Mouse (Mus musculus) C2C12 (cell line): Measurements from ENCODE around the gene Mafg. TPM values are rescaled to one million over a fixed set of nuclear protein-coding genes. Genes with fewer than 3 reads are reported as not detected.
A peak's percentile ranks its signal among the peaks of the same experiment; 100 is the strongest.

Source experiments
- H3K27me3 ChIP-seq: one replicate; pipeline ENCODE4 v1.6.1; 2011; ENCODE audit not compliant: control insufficient read depth, insufficient read depth, insufficient read length
- H3K36me3 ChIP-seq: one replicate; pipeline ENCODE4 v1.6.1; 2011; ENCODE audit not compliant: control insufficient read depth, insufficient read depth
- H3K4me3 ChIP-seq: one replicate; pipeline ENCODE4 v1.5.1; 2011; ENCODE audit warnings: mild to moderate bottlenecking, control low read depth; ENCODE audit not compliant: poor library complexity, insufficient read depth, severe bottlenecking
- H3K79me2 ChIP-seq: one replicate; pipeline ENCODE4 v1.6.1; 2011; ENCODE audit not compliant: control insufficient read depth, insufficient read depth
- H3K79me3 ChIP-seq: one replicate; pipeline ENCODE4 v1.6.1; 2011; ENCODE audit warnings: low read depth, control low read depth
- H3ac ChIP-seq: one replicate; pipeline ENCODE3; 2011; ENCODE audit warnings: low read depth; ENCODE audit not compliant: control insufficient read depth, insufficient read length
- CEBPB ChIP-seq: IDR thresholded peaks from one replicate; pipeline ENCODE4 v1.6.1; 2011; ENCODE audit warnings: low read depth, mild to moderate bottlenecking, control low read depth, moderate library complexity
- CTCF ChIP-seq: IDR thresholded peaks from one replicate; pipeline ENCODE4 v1.5.1; 2011; ENCODE audit not compliant: control insufficient read depth, insufficient read depth, insufficient read length
- FOSL1 ChIP-seq: IDR thresholded peaks from one replicate; pipeline ENCODE4 v1.8.0; 2011; ENCODE audit warnings: mild to moderate bottlenecking, low read length; ENCODE audit not compliant: poor library complexity, insufficient read depth, severe bottlenecking
- MAX ChIP-seq: IDR thresholded peaks from one replicate; pipeline ENCODE4 v1.6.1; 2011; ENCODE audit warnings: mild to moderate bottlenecking, control low read depth
- MYOD1 ChIP-seq: IDR thresholded peaks from one replicate; pipeline ENCODE4 v1.6.1; 2011; ENCODE audit warnings: low read depth; ENCODE audit not compliant: control insufficient read depth, insufficient read length
- MYOG ChIP-seq: IDR thresholded peaks from one replicate; pipeline ENCODE4 v1.6.1; 2011; ENCODE audit not compliant: control insufficient read depth, insufficient read length; ENCODE audit errors: extremely low read depth
- USF1 ChIP-seq: IDR thresholded peaks from one replicate; pipeline ENCODE4 v1.6.1; 2011; ENCODE audit warnings: low read depth, mild to moderate bottlenecking, control low read depth, moderate library complexity
- polyA plus RNA-seq: library from polyadenylated mRNA; unstranded; fragments of >200 nt; fragmentation: generic; extraction: Trizol; gene quantifications from one replicate; pipeline ENCODE4 v1.2.1, GENCODE M21; 2012; ENCODE audit warnings: missing spikeins

Mafg gene
- polyA plus RNA-seq, 1 experiment, result 33.3 TPM

GRCm38 (mm10) chr11:120625152-120625775 lies 8.1 kb downstream of the Mafg start, which contains the start of gene Sirt7:
Gene Sirt7 (minus strand): TSS chr11:120625240.
- Histone ChIP-seq H3K36me3 (peaks cover 69% of the 10 kb centered on the region), H3K79me2 (peaks cover 86% of the 10 kb centered on the region), H3K27me3 (no peaks in the 10 kb centered on the region), H3K79me3 (peaks cover 58% of the 10 kb centered on the region), H3K4me3 (peak within 1 kb of the TSS; percentile 98), H3ac (peak within 1 kb of the TSS; percentile 82)
- TF ChIP-seq USF1 (no peak), FOSL1 (no peak), MYOD1 (no peak), MAX (no peak), CTCF (no peak), CEBPB (no peak), MYOG (no peak)

- Histone ChIP-seq H3K79me3 (peaks cover 53% of the 10 kb centered on the region), H3K79me2 (peaks cover 80% of the 10 kb centered on the region), H3K4me3 (peak overlapping the region; percentile 98), H3K36me3 (peaks cover 72% of the 10 kb centered on the region), H3K27me3 (no peaks in the 10 kb centered on the region), H3ac (peak overlapping the region; percentile 82)
- TF ChIP-seq CEBPB (no peak), MYOD1 (no peak)
These were observed 8.7 kb downstream of the Mafg start for GRCm38 (mm10) chr11:120624680-120625111.

- Histone ChIP-seq H3K79me3 (peaks cover 47% of the 10 kb centered on the region), H3K27me3 (no peaks in the 10 kb centered on the region), H3K4me3 (peak overlapping the region; percentile 98), H3K36me3 (peaks cover 71% of the 10 kb centered on the region), H3K79me2 (peaks cover 74% of the 10 kb centered on the region), H3ac (peak overlapping the region; percentile 82)
- TF ChIP-seq CTCF, result peak; percentile 75
- TF ChIP-seq FOSL1, result no peak
These were observed 9.3 kb downstream of the Mafg start for GRCm38 (mm10) chr11:120623961-120624679.

GRCm38 (mm10) chr11:120622805-120623204 lies 10.6 kb downstream of the Mafg start:
- peaks cover 61% of the 10 kb centered on the region for H3K79me2 ChIP-seq
- no peak overlapping the region for H3K4me3 ChIP-seq
- peaks cover 73% of the 10 kb centered on the region for H3K36me3 ChIP-seq

GRCm38 (mm10) chr11:120620195-120620594 lies 13.2 kb downstream of the Mafg start:
- Histone ChIP-seq H3ac (no peak overlapping the region), H3K27me3 (no peaks in the 10 kb centered on the region), H3K36me3 (peaks cover 59% of the 10 kb centered on the region), H3K79me3 (peaks cover 29% of the 10 kb centered on the region), H3K79me2 (peaks cover 60% of the 10 kb centered on the region), H3K4me3 (no peak overlapping the region)
- TF ChIP-seq CTCF (no peak), CEBPB (no peak), MAX (no peak), MYOD1 (no peak), MYOG (no peak), USF1 (no peak), FOSL1 (no peak)

More at GRCm38 (mm10) chr11:120622805-120623204, 10.6 kb downstream of the Mafg start:
- Histone ChIP-seq H3K79me3 (peaks cover 35% of the 10 kb centered on the region), H3K27me3 (no peaks in the 10 kb centered on the region), H3ac (no peak overlapping the region)
- TF ChIP-seq FOSL1 (no peak), CTCF (no peak), MYOD1 (no peak), MYOG (no peak), USF1 (no peak), CEBPB (no peak), MAX (no peak)
